Mouse (Mus musculus) limb, embryonic 15.5 days (tissue): Measurements from ENCODE around the gene Mad2l1bp. TPM values are rescaled to one million over a fixed set of nuclear protein-coding genes. Genes with fewer than 3 reads are reported as not detected.

ENCODE experiments used
- ATAC-seq: fragments of 200-750 bp; cut with Nextera tagmentation; 2 replicates; pipeline ENCODE4 v1.8.0; 2017; ENCODE audit warnings: low read depth, moderate TSS enrichment; ENCODE audit not compliant: insufficient number of reproducible peaks, low FRiP score, low TSS enrichment
- H3K27ac ChIP-seq: fragments of 300-500 bp; sonication (generic); 2 replicates; pipeline ENCODE4 v1.5.1; 2015; ENCODE audit warnings: moderate library complexity, mild to moderate bottlenecking, inconsistent platforms
- H3K27me3 ChIP-seq: fragments of 300-500 bp; sonication (generic); 2 replicates; pipeline ENCODE4 v1.6.1; 2015; ENCODE audit warnings: inconsistent platforms
- H3K36me3 ChIP-seq: fragments of 300-500 bp; sonication (generic); 2 replicates; pipeline ENCODE4 v1.6.1; 2015; ENCODE audit warnings: inconsistent platforms
- H3K4me1 ChIP-seq: fragments of 300-500 bp; sonication (generic); 2 replicates; pipeline ENCODE4 v1.6.1; 2015; ENCODE audit warnings: inconsistent platforms
- H3K4me2 ChIP-seq: fragments of 300-500 bp; sonication (generic); 2 replicates; pipeline ENCODE4 v1.6.1; 2015; ENCODE audit warnings: mild to moderate bottlenecking, inconsistent platforms
- H3K4me3 ChIP-seq: fragments of 300-500 bp; sonication (generic); 2 replicates; pipeline ENCODE4 v1.5.1; 2015; ENCODE audit warnings: mild to moderate bottlenecking, inconsistent platforms
- H3K9ac ChIP-seq: fragments of 300-500 bp; sonication (generic); 2 replicates; pipeline ENCODE4 v1.6.1; 2015; ENCODE audit warnings: inconsistent platforms
- H3K9me3 ChIP-seq: fragments of 300-500 bp; sonication (generic); 2 replicates; pipeline ENCODE4 v1.6.1; 2016; ENCODE audit warnings: inconsistent platforms
- WGBS: fragments of 180-500 bp; shearing (Covaris S2); methylation state at CpG from one replicate; pipeline ENCODE4 v1.1.7; 2015; 5-methylcytosine and 5-hydroxymethylcytosine counted together
- polyA plus RNA-seq: library from polyadenylated mRNA; unstranded; fragments of >200 nt; fragmentation: Nextera tagmentation; extraction: Ambion mirVana; gene quantifications from 2 replicates; pipeline ENCODE4 v1.2.1, GENCODE M21; 2015

The Mad2l1bp gene
- polyA plus RNA-seq, 1 experiment from 2014 or later = 35.1 TPM

DNA sequence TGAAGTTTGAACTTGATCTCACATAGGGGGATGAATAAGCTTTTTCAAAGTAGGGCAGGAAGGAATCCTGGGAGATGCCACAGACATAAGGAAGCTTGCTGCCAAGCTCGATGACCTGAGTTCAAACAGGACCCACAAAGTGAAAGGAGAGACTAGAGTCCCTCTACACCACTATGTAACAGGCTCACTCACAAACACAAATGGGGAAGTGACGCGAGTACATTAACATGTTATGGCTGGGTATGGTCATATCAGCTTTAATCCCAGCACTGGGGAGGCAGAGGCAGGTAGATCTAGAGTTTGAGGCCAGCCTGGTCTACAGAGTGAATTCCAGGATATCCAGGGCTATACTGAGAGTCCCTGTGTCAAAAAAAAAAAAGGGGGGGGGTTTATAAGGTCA lies 983 bp upstream of the Mad2l1bp start:
- H3K4me1 ChIP-seq = peaks cover 6% of the 10 kb centered on the region
- H3K4me3 ChIP-seq = no peak overlapping the region
- H3K4me2 ChIP-seq = no peak overlapping the region
- H3K9me3 ChIP-seq = no peaks in the 10 kb centered on the region
- no peak overlapping the region for H3K9ac ChIP-seq
- 0 out of 2 replicates have a peak, but pooled peaks cover 5% of the 10 kb centered on the region for H3K36me3 ChIP-seq
- 89% methylated on average over 3 of the region's 3 CpGs for WGBS
- H3K27me3 ChIP-seq = no peaks in the 10 kb centered on the region
- H3K27ac ChIP-seq = no peak overlapping the region
- no peak for ATAC-seq

DNA sequence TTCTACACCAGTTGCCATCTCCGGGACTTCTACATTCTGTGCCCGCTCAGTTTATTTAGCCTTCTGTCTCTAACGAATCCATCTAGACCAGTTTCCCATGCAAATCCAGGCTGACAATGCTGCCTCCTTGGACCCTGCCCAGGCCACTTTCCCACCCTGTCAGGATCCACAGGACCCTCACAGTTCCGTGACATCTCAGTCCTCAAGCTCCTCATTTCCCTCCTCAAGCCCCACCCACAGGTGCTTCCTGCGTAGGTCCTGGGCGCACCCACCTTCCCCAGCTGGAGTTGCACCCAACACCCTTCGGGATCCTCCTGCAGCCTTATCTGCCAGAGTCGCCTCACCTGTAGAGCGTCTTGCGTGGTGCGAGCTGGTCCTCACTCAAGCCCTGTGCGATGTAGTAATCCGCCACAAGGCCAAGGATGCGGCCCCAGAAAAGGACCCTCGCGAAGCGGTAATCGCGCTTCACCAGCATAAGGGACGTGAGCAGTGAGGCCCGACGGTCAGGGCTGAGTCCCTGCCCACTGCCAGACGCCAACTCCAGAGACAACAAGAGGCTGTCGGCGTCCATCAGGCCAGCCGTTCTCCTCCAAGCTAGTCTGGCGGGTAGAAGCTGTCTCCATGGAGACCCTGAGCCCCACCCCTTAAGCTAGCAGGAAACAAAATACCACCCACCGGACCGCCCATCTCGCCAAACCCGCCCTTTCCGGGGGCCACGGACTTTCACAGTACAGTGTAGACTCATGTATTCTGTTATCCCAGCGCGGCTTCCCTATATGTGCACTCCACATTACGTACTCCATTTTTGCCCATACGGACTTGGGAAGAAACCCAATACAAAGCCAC lies 9.6 kb downstream of the Mad2l1bp start, which contains the start of gene Rsph9:
TSS of gene Rsph9 (minus strand) at position 639 of the 846 bp plus-strand sequence.
- Histone ChIP-seq H3K27ac (peak within 1 kb of the TSS; percentile 70), H3K4me1 (peaks cover 12% of the 10 kb centered on the region), H3K9ac (peak within 1 kb of the TSS; percentile 18; the same call in 1 of the 2 replicates), H3K4me3 (peak within 1 kb of the TSS; percentile 49), H3K4me2 (peak within 1 kb of the TSS; percentile 80), H3K36me3 (peaks cover 29% of the 10 kb centered on the region), H3K9me3 (no peaks in the 10 kb centered on the region), H3K27me3 (no peaks in the 10 kb centered on the region)
- WGBS = 6% methylated on average over 37 of the region's 37 CpGs
- ATAC-seq = peak; percentile 91

DNA sequence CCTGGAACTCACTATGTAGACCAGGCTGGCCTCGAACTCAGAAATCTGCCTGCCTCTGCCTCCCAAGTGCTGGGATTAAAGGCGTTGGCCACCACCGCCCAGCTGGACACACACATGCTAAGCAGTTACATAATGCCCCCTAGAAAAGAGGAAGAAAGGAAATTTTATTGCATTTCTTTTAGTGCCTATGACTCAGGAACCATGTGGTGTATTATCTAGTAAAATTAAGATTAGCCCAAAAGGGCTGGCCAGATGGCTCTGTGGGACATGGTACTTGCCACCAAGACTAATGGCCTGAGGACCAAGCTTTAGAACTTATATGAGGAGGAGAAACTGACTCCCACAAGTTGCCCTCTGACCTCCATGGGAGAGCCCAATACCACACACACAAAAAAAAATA lies 13.5 kb downstream of the Mad2l1bp start:
- 82% methylated on average over 3 of the region's 3 CpGs for WGBS
- no peak overlapping the region for H3K4me2 ChIP-seq
- ATAC-seq = no peak

DNA sequence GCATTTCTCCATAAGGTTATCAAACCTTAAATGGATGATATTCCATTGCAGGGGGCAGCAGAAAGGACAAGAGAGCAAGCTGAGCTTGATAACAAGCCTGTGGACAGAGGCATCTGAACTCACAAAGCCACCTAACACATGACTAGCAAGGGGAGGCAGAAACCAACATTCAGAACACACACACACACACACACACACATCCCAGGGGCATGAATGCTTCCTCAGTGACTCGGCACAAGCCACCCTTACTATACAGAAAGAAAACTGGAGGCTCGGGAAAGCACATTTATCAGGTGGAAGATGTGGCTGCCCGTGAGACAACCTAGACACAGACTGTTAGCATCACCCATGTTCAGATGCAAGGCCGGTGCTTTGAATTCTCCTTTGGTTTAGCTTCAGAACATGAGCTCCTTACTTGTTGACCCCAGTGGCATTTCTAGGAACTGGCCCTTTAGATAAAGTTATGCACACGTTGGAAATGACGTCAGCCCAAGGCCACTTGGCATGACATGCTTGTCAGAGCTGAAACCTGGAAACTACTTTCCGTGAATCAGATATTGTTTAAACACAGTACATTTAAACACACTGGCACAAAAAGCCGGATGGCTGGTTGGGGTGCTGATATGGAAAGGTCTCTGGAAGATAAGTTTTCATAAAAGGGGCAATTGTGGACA lies 14.7 kb downstream of the Mad2l1bp start:
- Histone ChIP-seq H3K4me1 (peaks cover 6% of the 10 kb centered on the region), H3K27me3 (no peaks in the 10 kb centered on the region), H3K9me3 (no peaks in the 10 kb centered on the region), H3K9ac (no peak overlapping the region), H3K27ac (no peak overlapping the region), H3K4me2 (no peak overlapping the region), H3K36me3 (0 out of 2 replicates have a peak, but pooled peaks cover 2% of the 10 kb centered on the region), H3K4me3 (no peak overlapping the region)
- 76% methylated on average over 8 of the region's 8 CpGs for WGBS
- ATAC-seq = no peak

More for the DNA sequence above, 13.5 kb downstream of the Mad2l1bp start:
- H3K27ac ChIP-seq = no peak overlapping the region
- no peak overlapping the region for H3K4me3 ChIP-seq
- peaks cover 12% of the 10 kb centered on the region for H3K4me1 ChIP-seq
- 0 out of 2 replicates have a peak, but pooled peaks cover 2% of the 10 kb centered on the region for H3K36me3 ChIP-seq
- H3K9me3 ChIP-seq = no peaks in the 10 kb centered on the region
- no peak overlapping the region for H3K9ac ChIP-seq
- no peaks in the 10 kb centered on the region for H3K27me3 ChIP-seq

DNA sequence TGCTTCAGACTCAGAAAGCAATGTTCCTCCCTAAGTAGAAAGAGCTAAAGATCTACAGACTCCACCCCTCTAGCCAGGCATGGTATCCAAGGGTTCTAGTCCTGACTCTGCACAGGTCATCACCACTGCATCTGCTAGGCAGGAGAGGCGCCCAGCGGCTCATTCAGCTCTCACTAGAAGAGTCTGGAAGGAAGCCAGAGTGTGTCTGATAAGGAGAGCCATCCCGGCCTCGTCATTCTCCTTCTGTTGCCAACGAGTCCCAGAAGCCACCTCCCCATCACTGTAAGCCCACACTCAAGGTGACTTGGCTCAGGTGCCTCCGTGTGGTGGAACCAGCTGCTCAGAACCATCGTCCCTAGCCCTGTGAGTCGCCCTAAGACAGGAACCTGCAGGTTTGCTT lies 20.5 kb downstream of the Mad2l1bp start:
- ATAC-seq = no peak
- WGBS = 74% methylated on average over 8 of the region's 8 CpGs

DNA sequence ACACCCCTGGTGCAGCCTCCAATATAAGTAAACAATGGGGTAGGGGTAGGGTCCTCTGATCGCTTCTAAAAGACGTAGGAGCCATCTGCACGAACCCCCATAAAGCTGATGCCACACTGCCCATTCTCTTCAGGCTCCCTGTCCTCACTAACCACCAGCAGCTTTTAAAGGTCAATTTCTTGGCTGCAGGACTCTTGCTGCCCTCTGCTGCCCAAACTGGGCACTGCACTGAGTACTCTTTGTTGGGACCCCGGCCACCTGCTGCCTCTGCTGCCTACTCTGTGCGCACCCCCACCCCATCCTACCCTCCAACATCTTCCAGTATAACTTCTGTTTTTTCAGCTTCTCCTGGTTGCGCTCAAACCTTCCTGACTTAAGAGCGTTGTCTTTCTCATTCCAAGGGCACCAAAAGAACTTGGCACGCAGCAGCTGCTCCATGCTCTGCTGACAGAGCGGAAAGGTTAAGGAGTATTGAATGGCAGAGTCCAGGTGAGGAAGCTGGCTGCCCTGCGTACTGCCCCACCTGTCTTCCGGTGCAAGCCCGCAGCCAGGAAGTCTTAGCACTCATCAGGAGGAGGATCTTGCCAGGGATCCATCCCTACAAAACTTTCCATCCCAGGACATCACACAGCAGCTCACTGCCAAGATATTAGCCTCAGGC lies 21.2 kb downstream of the Mad2l1bp start:
- H3K36me3 ChIP-seq = peaks cover 31% of the 10 kb centered on the region
- WGBS = 15% methylated on average over 12 of the region's 12 CpGs
- H3K27ac ChIP-seq = no peak overlapping the region
- H3K4me2 ChIP-seq = no peak overlapping the region
- no peak for ATAC-seq
- no peaks in the 10 kb centered on the region for H3K9me3 ChIP-seq
- H3K27me3 ChIP-seq = no peaks in the 10 kb centered on the region
- H3K4me3 ChIP-seq = no peak overlapping the region
- no peak overlapping the region for H3K9ac ChIP-seq
- peaks cover 11% of the 10 kb centered on the region; the same call in 1 of the 2 replicates for H3K4me1 ChIP-seq

More for the DNA sequence above, 20.5 kb downstream of the Mad2l1bp start:
- no peaks in the 10 kb centered on the region for H3K27me3 ChIP-seq
- no peak overlapping the region for H3K9ac ChIP-seq
- H3K9me3 ChIP-seq = no peaks in the 10 kb centered on the region
- no peak overlapping the region for H3K4me3 ChIP-seq
- no peak overlapping the region for H3K27ac ChIP-seq
- no peak overlapping the region for H3K4me2 ChIP-seq
- peaks cover 24% of the 10 kb centered on the region for H3K36me3 ChIP-seq
- H3K4me1 ChIP-seq = peaks cover 11% of the 10 kb centered on the region; the same call in 1 of the 2 replicates

DNA sequence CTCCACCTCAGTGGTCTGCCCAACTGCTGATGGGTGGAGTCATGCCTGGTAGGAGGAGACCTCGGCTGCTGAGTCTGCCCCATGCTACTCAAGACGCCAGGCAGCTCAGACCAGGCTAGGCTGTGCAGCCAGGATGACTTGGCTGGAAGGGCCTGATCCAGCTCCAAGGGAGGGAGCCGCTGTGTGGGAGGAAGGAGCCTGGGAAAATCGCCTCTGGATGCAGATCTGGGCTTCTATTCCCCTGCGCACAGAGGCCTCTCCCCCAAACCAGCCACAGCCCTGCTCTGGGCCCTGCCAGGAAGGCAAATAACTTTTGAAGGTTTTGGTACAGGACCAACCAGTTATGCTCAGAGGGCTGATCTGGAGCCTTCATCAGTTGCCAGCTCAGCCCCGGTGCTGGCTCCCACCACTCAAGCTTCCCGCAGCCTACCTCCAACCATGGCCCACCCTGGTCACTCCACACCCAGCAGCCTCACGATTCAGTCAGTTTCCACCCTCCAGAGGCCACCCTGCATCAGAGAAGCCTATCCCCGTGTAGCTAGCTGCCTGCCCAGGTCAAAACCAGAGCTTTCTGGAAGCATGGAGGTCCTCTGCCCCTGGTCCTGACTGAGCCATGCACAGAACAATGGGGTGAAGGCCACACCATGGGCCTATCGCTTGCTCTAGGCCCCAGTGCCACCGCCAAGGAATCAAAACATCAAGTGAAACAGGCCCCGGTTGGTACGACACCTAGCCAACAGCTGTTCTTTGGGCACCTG lies 23.4 kb downstream of the Mad2l1bp start:
- Histone ChIP-seq H3K36me3 (peaks cover 53% of the 10 kb centered on the region), H3K27ac (peak overlapping the region; percentile 69), H3K9me3 (no peaks in the 10 kb centered on the region), H3K9ac (no peak overlapping the region), H3K4me1 (peaks cover 11% of the 10 kb centered on the region; the same call in 1 of the 2 replicates), H3K27me3 (no peaks in the 10 kb centered on the region), H3K4me2 (no peak overlapping the region), H3K4me3 (no peak overlapping the region)
- WGBS = 62% methylated on average over 13 of the region's 13 CpGs
- ATAC-seq = peak; percentile 75; the same call in 1 of the 2 replicates

DNA sequence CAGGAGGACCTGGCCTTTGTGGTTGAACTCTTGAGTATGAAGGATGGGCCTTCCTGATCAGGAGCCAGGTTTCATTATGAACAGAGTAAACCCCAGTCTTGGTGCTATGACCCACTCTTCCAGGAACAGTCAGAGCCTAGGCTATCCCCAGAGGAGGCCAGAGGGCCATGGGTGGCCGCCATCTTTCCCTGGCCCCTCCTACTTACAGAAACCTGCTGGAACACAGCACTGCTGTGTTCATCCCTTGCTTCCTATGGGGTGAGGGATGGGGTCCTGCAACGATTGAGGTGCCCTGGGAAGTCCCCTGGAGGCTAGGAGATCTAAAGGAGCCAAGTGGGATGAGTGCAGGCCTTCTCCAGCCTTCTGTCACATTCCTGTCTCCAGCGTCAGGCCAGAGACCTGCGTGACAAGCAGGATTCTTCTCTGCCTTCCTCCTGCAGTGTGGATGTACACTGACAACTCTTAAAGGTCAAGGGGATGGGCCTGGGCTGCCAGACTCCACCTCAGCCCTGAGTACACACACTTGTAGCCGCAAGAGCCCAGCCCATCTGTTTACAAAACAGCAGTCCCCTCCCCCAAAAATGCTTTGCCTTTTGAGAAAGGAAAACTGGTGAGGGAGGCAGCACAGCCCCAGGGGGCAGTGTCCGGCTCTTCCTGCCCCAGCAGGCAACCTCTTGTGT lies 25.4 kb downstream of the Mad2l1bp start:
- Histone ChIP-seq H3K27me3 (no peaks in the 10 kb centered on the region), H3K9ac (no peak overlapping the region), H3K36me3 (peaks cover 73% of the 10 kb centered on the region), H3K27ac (no peak overlapping the region), H3K4me2 (no peak overlapping the region), H3K4me1 (peaks cover 11% of the 10 kb centered on the region; the same call in 1 of the 2 replicates), H3K4me3 (no peak overlapping the region), H3K9me3 (no peaks in the 10 kb centered on the region)
- 76% methylated on average over 6 of the region's 6 CpGs for WGBS
- no peak for ATAC-seq

DNA sequence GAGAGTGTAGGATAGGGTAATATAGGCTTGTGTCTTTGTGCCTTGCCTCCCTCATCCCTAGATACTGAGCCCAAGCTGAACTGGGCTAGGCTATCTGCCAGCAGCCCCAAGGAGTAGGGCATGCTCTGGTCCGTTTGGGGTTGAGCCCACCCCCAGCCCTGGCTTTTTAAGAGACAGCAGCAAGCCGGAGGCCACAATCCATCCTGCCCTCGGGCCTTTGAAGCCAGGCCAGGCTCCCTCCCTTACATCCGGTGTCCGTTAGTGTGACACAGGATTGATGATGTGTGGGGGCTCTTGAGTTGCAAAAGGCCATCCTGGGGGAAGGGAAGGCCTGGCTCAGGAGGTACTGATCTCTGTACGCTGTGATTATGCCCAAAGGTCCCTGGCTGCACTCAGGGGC lies 26.7 kb downstream of the Mad2l1bp start:
- Histone ChIP-seq H3K4me3 (no peak overlapping the region), H3K36me3 (peaks cover 86% of the 10 kb centered on the region), H3K4me1 (peaks cover 11% of the 10 kb centered on the region; the same call in 1 of the 2 replicates), H3K27me3 (no peaks in the 10 kb centered on the region), H3K9ac (no peak overlapping the region), H3K4me2 (no peak overlapping the region), H3K27ac (no peak overlapping the region), H3K9me3 (no peaks in the 10 kb centered on the region)
- no peak for ATAC-seq
- 31% methylated on average over 6 of the region's 6 CpGs for WGBS

DNA sequence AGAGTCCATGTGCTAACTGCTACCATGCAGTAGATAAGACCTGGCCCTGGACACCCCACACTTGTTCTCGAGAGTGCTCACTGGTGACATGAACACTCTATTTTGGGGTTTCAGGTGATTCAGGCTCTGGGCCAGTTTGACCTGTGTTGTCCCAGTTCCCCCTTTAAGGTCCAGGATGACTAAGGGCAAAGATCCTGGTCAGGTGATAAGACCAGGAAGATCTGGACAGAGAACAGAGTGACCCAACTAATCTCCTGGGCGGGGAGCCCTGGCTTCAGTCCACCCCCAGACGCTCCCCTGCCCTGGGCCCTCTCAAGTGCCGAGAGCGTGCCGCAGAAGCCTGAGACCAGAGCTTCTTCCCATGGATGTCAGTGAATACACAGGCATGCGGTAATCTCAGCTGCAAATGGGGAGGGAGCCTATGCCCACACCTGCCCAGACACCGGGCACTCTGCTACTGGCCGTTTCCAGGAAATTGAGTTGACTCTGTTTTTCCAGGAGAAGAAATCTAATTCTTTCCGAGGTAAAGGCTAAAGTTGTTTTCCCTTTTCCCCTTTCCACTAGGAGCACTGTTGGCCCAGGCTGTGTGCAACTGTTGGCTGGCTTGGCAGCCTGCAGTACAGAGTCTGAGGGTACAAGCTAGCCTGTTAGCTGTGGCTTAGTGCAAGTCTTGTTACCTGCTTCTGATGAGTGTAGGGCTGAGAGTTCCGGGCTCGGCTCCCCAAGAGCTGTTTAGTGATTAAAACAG lies 29.2 kb downstream of the Mad2l1bp start:
- H3K9me3 ChIP-seq = no peaks in the 10 kb centered on the region
- H3K9ac ChIP-seq = no peak overlapping the region
- 88% methylated on average over 12 of the region's 12 CpGs for WGBS
- H3K4me3 ChIP-seq = no peak overlapping the region
- H3K27me3 ChIP-seq = no peaks in the 10 kb centered on the region
- no peaks in the 10 kb centered on the region for H3K4me1 ChIP-seq
- no peak for ATAC-seq
- H3K36me3 ChIP-seq = peaks cover 89% of the 10 kb centered on the region
- no peak overlapping the region for H3K4me2 ChIP-seq
- H3K27ac ChIP-seq = no peak overlapping the region
